Mouse (Mus musculus): ENCODE measurements around the gene 2010109A12Rik. TPM values are rescaled to one million over a fixed set of nuclear protein-coding genes. Genes with fewer than 3 reads are reported as not detected.

Gene 2010109A12Rik
- polyA plus RNA-seq (2012; rRNA removed), result 0.09 TPM in 1 of 2 replicates, not detected in the other

GRCm38 (mm10) chr5:93206109-93207005 is at the start of gene 2010109A12Rik, which contains the start of gene Ccni:
TSS of gene 2010109A12Rik (plus strand) at chr5:93206518.
TSS of gene Ccni (minus strand) at chr5:93206495.
- H3K4me1 ChIP-seq (ENCODE audit: control insufficient read depth, insufficient read depth, insufficient read length), result peaks cover 6% of the 10 kb centered on the region; the same call in 1 of the 2 replicates
- peak within 1 kb of the TSS; percentile 83 for H3K4me3 ChIP-seq (ENCODE audit: extremely low read depth, insufficient read depth, insufficient read length)
- TF ChIP-seq POLR2A (IDR thresholded peaks at IDR 0.05; ENCODE audit: low read depth, low read length) (peak; percentile 58), CTCF (IDR thresholded peaks at IDR 0.05; ENCODE audit: extremely low read depth, insufficient read depth, insufficient read length, insufficient replicate concordance) (no peak)
- no peaks in the 10 kb centered on the region for H3K27me3 ChIP-seq (ENCODE audit: control insufficient read depth, insufficient read depth, low read length)
- WGBS, result under 1% methylated on average over 79 of the region's 79 CpGs
- peak; percentile 92 to 94 for DNase-seq (ENCODE audit: low read depth in 1 of 2, low spot score in 2 of 2)
- H3K36me3 ChIP-seq (ENCODE audit: control insufficient read depth, insufficient read depth, low read length), result peaks cover 2% of the 10 kb centered on the region
- H3K27ac ChIP-seq (ENCODE audit: insufficient read depth, low read length), result peak within 1 kb of the TSS; percentile 98

GRCm38 (mm10) chr5:93163541-93163940 is 42.8 kb upstream of the 2010109A12Rik start:
- H3K4me3 ChIP-seq (ENCODE audit: extremely low read depth, insufficient read depth, insufficient read length), result no peak overlapping the region
- H3K27ac ChIP-seq (ENCODE audit: insufficient read depth, low read length), result no peak overlapping the region
- H3K4me1 ChIP-seq (ENCODE audit: control insufficient read depth, insufficient read depth, insufficient read length), result no peaks in the 10 kb centered on the region
- WGBS, result 93% methylated on average over 3 of the region's 3 CpGs
- H3K36me3 ChIP-seq (ENCODE audit: control insufficient read depth, insufficient read depth, low read length), result peaks cover 35% of the 10 kb centered on the region
- TF ChIP-seq CTCF (IDR thresholded peaks at IDR 0.05; ENCODE audit: extremely low read depth, insufficient read depth, insufficient read length, insufficient replicate concordance), result peak; percentile 15; the same call in 1 of the 2 replicates
- TF ChIP-seq POLR2A (IDR thresholded peaks at IDR 0.05; ENCODE audit: low read depth, low read length), result no peak
- DNase-seq (ENCODE audit: low read depth in 1 of 2, low spot score in 2 of 2), result peak in 1 of 2 experiments; percentile 28
- no peaks in the 10 kb centered on the region for H3K27me3 ChIP-seq (ENCODE audit: control insufficient read depth, insufficient read depth, low read length)

- WGBS, result 93% methylated on average over 11 of the region's 11 CpGs
- H3K36me3 ChIP-seq (ENCODE audit: control insufficient read depth, insufficient read depth, low read length), result peaks cover 36% of the 10 kb centered on the region
- no peaks in the 10 kb centered on the region for H3K27me3 ChIP-seq (ENCODE audit: control insufficient read depth, insufficient read depth, low read length)
- H3K4me1 ChIP-seq (ENCODE audit: control insufficient read depth, insufficient read depth, insufficient read length), result no peaks in the 10 kb centered on the region
- DNase-seq (ENCODE audit: low read depth in 1 of 2, low spot score in 2 of 2), result no peak
- TF ChIP-seq POLR2A (IDR thresholded peaks at IDR 0.05; ENCODE audit: low read depth, low read length), result no peak
- no peak overlapping the region for H3K4me3 ChIP-seq (ENCODE audit: extremely low read depth, insufficient read depth, insufficient read length)
- no peak overlapping the region for H3K27ac ChIP-seq (ENCODE audit: insufficient read depth, low read length)
Measured at GRCm38 (mm10) chr5:93167919-93168516, 38.3 kb upstream of the 2010109A12Rik start.

GRCm38 (mm10) chr5:93168654-93169053 is 37.7 kb upstream of the 2010109A12Rik start:
- TF ChIP-seq POLR2A (IDR thresholded peaks at IDR 0.05; ENCODE audit: low read depth, low read length), result no peak
- no peak for TF ChIP-seq CTCF (IDR thresholded peaks at IDR 0.05; ENCODE audit: extremely low read depth, insufficient read depth, insufficient read length, insufficient replicate concordance)
- H3K27me3 ChIP-seq (ENCODE audit: control insufficient read depth, insufficient read depth, low read length), result no peaks in the 10 kb centered on the region
- no peak overlapping the region for H3K27ac ChIP-seq (ENCODE audit: insufficient read depth, low read length)
- H3K36me3 ChIP-seq (ENCODE audit: control insufficient read depth, insufficient read depth, low read length), result peaks cover 36% of the 10 kb centered on the region
- no peak for DNase-seq (ENCODE audit: low read depth in 1 of 2, low spot score in 2 of 2)
- no peak overlapping the region for H3K4me3 ChIP-seq (ENCODE audit: extremely low read depth, insufficient read depth, insufficient read length)
- H3K4me1 ChIP-seq (ENCODE audit: control insufficient read depth, insufficient read depth, insufficient read length), result no peaks in the 10 kb centered on the region
- 96% methylated on average over 6 of the region's 6 CpGs for WGBS

GRCm38 (mm10) chr5:93171420-93171819 is 34.9 kb upstream of the 2010109A12Rik start:
- DNase-seq (ENCODE audit: low read depth in 1 of 2, low spot score in 2 of 2), result no peak
- no peaks in the 10 kb centered on the region for H3K27me3 ChIP-seq (ENCODE audit: control insufficient read depth, insufficient read depth, low read length)
- no peak overlapping the region for H3K27ac ChIP-seq (ENCODE audit: insufficient read depth, low read length)
- H3K36me3 ChIP-seq (ENCODE audit: control insufficient read depth, insufficient read depth, low read length), result peaks cover 28% of the 10 kb centered on the region
- no peak overlapping the region for H3K4me3 ChIP-seq (ENCODE audit: extremely low read depth, insufficient read depth, insufficient read length)
- no peaks in the 10 kb centered on the region for H3K4me1 ChIP-seq (ENCODE audit: control insufficient read depth, insufficient read depth, insufficient read length)
- 93% methylated on average over 15 of the region's 15 CpGs for WGBS
- no peak for TF ChIP-seq CTCF (IDR thresholded peaks at IDR 0.05; ENCODE audit: extremely low read depth, insufficient read depth, insufficient read length, insufficient replicate concordance)
- TF ChIP-seq POLR2A (IDR thresholded peaks at IDR 0.05; ENCODE audit: low read depth, low read length), result no peak

- no peak overlapping the region for H3K4me3 ChIP-seq (ENCODE audit: extremely low read depth, insufficient read depth, insufficient read length)
- TF ChIP-seq POLR2A (IDR thresholded peaks at IDR 0.05; ENCODE audit: low read depth, low read length) (no peak), CTCF (IDR thresholded peaks at IDR 0.05; ENCODE audit: extremely low read depth, insufficient read depth, insufficient read length, insufficient replicate concordance) (no peak)
- H3K27me3 ChIP-seq (ENCODE audit: control insufficient read depth, insufficient read depth, low read length), result no peaks in the 10 kb centered on the region
- WGBS, result 93% methylated on average over 6 of the region's 6 CpGs
- H3K36me3 ChIP-seq (ENCODE audit: control insufficient read depth, insufficient read depth, low read length), result peaks cover 22% of the 10 kb centered on the region
- H3K4me1 ChIP-seq (ENCODE audit: control insufficient read depth, insufficient read depth, insufficient read length), result no peaks in the 10 kb centered on the region
- H3K27ac ChIP-seq (ENCODE audit: insufficient read depth, low read length), result no peak overlapping the region
- DNase-seq (ENCODE audit: low read depth in 1 of 2, low spot score in 2 of 2), result no peak
Measured at GRCm38 (mm10) chr5:93172536-93172935, 33.8 kb upstream of the 2010109A12Rik start.

Data from spleen, adult 2 months (tissue).